Mouse (Mus musculus) cerebellum, postnatal 4 days (tissue): ENCODE data around the gene Upp2.
A peak's percentile ranks its signal among the peaks of the same experiment; 100 is the strongest.

Experiments
- DNase-seq, 2 experiments: peaks; one replicate each; pipeline ENCODE4 v3.0.0; 2022; ENCODE audit warnings: low spot score in 2 of 2, mixed read lengths in 1 of 2

Gene Upp2

GRCm38 (mm10) chr2:58754736-58755135 is 187.6 kb downstream of the Upp2 start:
- no peak for DNase-seq

- no peak for DNase-seq
Measured at GRCm38 (mm10) chr2:58758081-58758480, 191.0 kb downstream of the Upp2 start.

- no peak for DNase-seq
Measured at GRCm38 (mm10) chr2:58759676-58760075, 192.6 kb downstream of the Upp2 start.

GRCm38 (mm10) chr2:58765141-58765540 is 198.0 kb downstream of the Upp2 start:
- no peak for DNase-seq

GRCm38 (mm10) chr2:58773833-58774232 is 206.7 kb downstream of the Upp2 start:
- no peak for DNase-seq

- no peak for DNase-seq
Measured at GRCm38 (mm10) chr2:58778986-58779495, 211.9 kb downstream of the Upp2 start.

GRCm38 (mm10) chr2:58783526-58783925 is 216.4 kb downstream of the Upp2 start:
- no peak for DNase-seq

- DNase-seq, result no peak
Measured at GRCm38 (mm10) chr2:58786177-58786576, 219.1 kb downstream of the Upp2 start.

DNA sequence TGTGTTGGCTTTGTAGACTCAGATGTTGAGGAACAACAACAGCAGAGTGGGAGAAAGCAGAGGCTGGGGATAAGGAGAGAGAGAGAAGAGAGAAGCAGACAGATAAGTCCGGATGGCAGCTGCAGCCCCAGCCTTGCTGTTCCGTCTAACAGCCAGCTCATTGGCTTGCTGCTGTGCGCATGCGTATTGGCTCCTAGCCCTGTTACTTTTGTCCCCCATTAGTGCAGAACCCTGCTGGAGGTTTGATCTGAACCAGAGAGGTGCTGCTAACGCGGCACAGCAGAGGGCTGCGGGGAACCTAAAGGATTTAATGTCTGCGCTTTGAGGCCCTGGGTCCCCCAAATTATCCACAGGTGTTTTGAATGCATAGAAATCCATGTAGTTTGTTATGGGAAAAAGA is 219.6 kb downstream of the Upp2 start:
- DNase-seq, result peak in 1 of 2 experiments; percentile 10

- no peak for DNase-seq
Measured at GRCm38 (mm10) chr2:58787360-58787759, 220.3 kb downstream of the Upp2 start.

GRCm38 (mm10) chr2:58789934-58790333 is 222.8 kb downstream of the Upp2 start:
- DNase-seq, result no peak

- DNase-seq, result no peak
Measured at GRCm38 (mm10) chr2:58790361-58790760, 223.3 kb downstream of the Upp2 start.

GRCm38 (mm10) chr2:58794489-58794888 is 227.4 kb downstream of the Upp2 start:
- no peak for DNase-seq

DNA sequence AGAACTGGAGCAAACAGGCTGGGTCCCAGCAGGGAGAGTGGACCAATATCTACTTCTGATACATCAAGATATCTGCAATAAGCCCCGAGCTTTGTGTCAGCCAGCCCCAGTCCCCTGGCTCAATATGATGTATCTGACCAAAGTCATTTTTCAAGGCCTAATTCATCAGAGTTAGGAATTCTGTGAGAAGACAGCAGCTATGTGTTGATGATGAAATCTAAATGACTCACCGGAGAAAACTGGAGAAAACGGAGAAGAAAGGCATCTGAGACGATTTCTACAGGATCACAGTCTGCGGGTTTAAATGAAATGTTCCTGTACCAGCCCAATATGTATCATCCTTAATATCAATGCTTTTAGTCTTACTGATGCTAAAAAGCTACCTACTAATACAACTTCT is 228.3 kb downstream of the Upp2 start:
- no peak for DNase-seq

DNA sequence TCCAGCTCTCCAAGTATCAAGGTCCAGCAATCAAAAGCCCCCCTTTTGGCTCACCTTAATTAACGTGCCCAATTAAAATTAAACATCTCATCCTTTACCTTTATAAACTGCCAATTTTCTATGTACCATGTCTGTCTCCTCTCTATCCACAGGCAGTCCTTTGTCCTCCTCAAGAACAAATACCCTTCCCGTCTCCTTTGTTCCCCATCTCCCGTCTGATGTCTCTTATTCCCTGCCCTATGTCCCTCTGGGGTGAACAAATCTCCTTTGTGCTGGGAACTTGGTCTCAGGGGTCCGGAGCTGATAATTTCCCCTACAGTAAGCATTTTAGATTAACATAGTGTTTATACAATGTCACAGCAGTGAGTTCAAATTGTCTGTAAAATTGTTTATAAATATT is 230.4 kb downstream of the Upp2 start:
- DNase-seq, result no peak

DNA sequence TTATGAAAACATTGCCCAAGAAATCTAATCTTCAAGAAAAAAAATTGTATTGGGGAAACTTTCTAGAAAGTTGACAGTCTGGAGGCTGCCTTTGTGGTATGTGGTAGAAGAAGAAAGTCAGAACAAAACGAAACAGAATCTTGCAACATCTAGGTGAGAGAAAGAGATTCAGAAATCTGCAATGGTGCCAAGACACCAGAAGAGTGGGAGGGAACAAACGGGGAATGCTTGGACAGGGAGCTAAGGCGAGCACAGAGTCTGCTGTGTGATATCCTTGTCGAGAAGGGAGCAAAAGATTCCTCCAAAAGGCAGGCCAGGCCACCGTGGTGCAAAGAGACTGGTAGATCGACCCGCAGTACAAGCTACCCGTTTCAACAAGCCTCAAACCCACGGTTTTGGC is 232.0 kb downstream of the Upp2 start:
- DNase-seq, result no peak

- no peak for DNase-seq
Measured at GRCm38 (mm10) chr2:58799623-58800022, 232.5 kb downstream of the Upp2 start.

GRCm38 (mm10) chr2:58812941-58813340 is 245.8 kb downstream of the Upp2 start:
- DNase-seq, result no peak

DNA sequence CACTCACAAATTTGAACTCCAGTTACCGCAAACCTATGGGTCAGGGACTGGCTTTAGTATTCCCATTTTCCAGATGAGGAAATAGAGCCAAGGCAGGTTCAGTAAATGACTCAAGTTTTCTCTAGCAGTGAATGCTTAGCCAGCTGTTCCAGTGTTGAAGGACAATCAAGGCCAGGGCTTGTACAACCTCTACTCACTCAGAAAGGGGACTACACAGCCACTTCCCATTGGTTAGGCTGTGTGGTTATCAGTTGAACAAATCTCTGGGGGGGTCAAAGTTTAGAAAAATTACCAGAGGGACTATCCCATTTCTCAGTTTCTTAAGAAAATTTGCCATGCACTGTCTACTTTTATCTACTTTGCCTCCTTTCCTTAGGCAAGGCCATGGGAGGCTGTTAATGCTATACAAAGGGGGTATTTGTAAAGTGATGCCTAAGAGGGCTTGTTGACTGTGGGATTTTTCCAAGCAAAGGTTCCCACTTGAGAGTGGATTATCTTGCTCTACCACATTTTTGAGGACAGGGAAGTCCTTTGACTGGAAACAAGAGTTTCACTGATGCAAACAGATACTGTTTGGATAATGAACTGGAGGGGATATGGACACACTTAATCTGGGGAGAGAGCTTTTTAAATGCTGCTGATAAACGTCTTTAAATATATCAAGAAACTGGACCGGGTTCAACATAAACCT is 262.0 kb downstream of the Upp2 start:
- DNase-seq, result no peak

GRCm38 (mm10) chr2:58829981-58830742 is 263.1 kb downstream of the Upp2 start:
- DNase-seq, result no peak

DNA sequence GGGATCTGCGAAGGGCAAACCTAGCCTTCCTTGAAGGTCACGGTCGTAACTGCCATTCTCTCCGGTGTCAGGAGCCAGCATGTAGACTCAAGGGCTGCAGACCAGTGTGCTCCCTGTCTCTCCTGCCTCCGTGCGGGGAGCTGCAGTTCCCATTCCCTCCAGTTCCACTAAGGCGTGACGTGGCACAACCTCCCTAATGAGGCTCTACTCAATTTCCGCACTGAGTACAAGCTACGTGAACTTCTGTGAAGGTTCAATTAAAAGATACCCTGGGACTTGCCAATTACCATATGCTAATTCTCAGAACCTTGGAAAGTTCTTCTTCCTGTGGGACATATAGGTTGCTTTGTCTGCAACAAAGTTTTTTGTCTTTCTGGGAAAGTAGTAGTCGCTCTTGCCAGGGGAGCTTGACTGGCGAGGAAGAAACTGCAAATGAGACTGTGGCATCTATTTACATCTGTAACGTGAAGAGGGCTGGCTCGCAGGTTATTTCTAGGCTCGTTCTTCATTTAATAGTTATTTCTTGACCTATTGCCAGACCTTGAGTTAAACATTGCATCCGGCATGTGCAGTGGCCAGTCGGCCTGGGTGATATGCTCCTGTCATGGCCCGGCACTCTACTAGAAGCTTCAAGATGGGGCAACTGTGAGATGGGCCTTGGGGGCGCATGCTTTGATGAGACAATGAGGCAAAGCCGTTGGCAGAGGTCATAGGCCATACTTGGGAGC is 265.3 kb downstream of the Upp2 start:
- DNase-seq, result no peak

DNA sequence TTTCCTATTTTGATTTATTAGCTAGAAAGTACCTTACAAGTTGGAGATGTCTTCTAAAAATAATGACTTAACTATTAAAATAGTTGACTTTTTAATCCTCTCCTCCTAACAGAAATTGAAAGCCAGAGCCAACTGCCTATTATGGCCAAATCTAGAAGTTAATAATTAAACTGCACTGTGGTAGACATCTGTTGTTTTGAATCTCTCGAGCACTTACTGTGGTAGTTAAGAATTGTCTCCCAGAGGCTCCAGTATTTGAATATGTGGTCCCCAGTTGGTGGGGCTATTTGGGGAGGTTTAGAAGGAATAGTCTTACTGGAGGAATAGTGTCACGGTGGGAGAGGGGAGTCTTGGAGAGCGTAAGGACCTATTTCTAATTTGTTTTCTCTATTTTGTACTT is 273.9 kb downstream of the Upp2 start:
- DNase-seq, result no peak
